Mouse (Mus musculus) right cerebral cortex, postnatal 36 days (tissue): ENCODE data around the gene Acta2.

ENCODE experiments used
- DNase-seq, 2 experiments: peaks; one replicate each; pipeline ENCODE4 v3.0.0; 2022; ENCODE audit warnings: low spot score in 2 of 2, mixed read lengths in 1 of 2

Gene Acta2

GRCm38 (mm10) chr19:34254880-34255681, at the start of gene Acta2:
Gene Acta2 (minus strand): TSS chr19:34255590.
- no peak for DNase-seq

DNA sequence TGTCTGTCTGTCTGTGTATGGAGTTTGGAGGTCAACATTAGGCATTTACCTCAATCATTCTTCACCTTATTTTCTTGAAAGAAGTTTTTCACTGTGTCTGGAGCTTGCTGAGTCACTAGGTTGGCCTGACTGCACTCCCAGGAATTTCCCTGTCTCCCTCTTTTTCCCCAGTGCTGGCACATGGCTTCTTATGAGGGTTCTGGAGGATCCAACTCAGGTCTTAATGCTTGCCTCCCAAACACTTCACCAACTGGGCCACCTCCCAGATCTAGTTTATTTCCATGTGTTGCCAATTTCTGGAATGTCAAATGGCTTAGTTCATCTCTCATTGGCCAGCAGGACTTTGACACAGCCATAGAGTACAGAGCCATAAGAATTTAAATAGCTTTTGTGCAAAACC, 49.5 kb upstream of the Acta2 start:
- DNase-seq: no peak

GRCm38 (mm10) chr19:34300430-34300829, 45.0 kb upstream of the Acta2 start:
- DNase-seq: no peak

DNA sequence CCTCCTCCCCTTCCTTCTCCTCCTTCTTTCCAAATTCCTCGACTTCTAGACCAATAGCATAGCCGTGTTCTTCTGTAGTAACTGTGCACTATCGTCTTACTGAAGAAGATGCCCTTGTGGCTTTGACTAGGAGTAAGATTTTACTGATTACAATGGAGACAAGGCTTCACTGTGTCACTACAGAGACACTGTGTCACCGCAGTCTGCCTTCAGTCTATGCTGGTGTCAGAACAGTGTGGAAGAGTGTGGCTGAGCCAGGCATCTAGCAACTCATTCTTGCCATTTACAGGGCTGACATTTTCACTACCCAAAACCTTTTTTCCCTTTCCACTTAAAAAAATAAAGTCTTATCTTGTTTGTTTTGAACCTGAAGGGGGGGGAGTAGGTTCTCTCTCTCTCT, 43.8 kb upstream of the Acta2 start:
- no peak for DNase-seq

DNA sequence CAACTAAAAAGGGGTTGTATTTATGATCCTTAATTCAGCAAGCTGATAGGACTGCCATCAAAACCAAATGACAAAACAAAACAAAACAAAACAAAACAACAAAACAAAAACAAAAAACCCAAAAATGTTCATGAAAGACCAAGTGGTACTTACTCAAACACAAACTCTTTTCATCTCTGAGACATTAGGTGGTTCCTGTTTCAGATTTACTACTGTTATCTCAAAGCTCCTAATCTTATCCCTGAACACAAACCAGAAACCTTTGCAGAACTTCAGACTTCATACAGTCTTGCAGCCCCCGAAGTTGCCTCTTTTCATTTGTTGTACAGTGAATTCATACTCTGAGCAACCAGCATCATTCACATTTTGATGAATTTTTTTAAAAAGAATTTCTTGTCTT, 43.1 kb upstream of the Acta2 start:
- no peak for DNase-seq

DNA sequence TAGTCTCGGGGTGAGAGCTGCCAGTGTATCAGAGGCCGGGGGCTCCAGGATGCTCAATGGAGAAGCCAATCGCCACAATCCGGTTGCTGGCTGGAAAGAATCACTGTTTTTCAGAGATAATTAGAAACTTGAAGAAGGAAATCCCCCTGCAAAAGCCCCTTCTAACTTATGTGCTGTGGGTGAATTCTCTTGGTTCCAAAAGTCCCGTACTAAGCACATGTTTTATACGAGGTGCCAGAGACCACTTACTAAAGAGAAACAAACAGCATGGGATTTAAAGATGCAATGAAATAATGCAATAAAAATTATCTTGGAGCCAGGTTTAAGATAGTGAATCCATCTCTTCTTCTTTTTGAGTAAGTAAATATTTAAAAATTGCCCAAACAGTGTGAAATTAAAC, 40.1 kb upstream of the Acta2 start:
- no peak for DNase-seq

GRCm38 (mm10) chr19:34293376-34293947, 38.1 kb upstream of the Acta2 start:
- no peak for DNase-seq

DNA sequence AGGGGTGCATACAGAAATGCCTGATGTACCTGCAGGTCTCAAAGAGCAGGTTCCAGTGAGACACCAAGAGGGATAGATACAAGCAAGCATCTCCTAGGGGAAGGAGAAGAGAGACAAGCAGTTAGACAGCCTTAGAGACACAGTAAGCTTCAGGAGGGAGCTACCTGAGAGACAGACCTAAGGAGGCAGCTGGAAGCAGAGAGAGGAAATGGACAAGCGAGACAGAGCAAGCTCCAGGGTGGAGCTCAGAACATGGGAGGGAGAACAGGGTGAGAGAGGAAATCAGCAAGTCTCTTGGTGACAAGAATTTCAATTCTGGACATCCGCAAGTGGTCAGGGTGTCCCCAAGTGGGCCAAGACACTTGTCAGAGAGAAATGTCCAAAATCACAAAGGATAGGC, 37.3 kb upstream of the Acta2 start:
- no peak for DNase-seq

GRCm38 (mm10) chr19:34291956-34292355, 36.6 kb upstream of the Acta2 start:
- DNase-seq: no peak

- no peak for DNase-seq
These were observed 36.0 kb upstream of the Acta2 start for GRCm38 (mm10) chr19:34291379-34291778.

GRCm38 (mm10) chr19:34290872-34291341, 35.5 kb upstream of the Acta2 start:
- no peak for DNase-seq

GRCm38 (mm10) chr19:34289948-34290789, 34.8 kb upstream of the Acta2 start, which contains the start of gene Fas:
Gene Fas (plus strand): TSS chr19:34290666.
- DNase-seq: peak; percentile 10 to 12

GRCm38 (mm10) chr19:34288696-34289095, 33.3 kb upstream of the Acta2 start:
- DNase-seq: no peak

DNA sequence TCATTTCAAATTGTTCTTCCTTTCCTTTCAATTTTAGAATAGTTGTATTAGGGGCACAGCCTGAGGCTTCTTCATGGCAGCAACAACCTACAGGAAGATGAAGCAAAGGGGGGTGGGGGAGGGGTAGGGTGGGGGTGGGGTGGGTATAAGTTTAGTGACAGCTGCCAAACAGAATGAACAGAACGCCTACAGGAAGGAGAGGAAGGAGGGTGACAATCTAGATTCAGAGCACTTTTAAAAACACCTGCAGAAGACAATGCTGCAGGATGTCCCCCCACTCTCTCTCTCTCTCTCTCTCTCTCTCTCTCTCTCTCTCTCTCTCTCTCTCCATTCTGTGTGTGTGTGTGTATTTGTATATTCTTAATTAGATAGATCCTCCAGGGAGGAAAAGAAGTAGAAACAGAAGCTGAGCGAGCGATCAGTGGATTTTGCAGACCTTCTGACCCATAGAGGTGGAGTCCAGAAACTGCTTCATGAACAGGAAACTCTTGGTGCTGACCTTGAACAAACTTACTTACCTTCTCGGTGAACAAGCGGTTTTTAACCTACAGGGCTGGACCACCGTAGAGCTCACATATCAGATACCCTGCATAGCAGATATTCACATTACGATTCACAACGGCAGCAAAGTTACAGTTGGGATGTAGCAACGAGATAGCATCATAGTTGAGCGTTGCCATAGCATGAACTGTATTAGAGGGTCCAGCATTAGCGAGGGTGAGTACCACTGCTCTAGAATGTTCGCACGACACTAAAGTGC, 32.4 kb upstream of the Acta2 start:
- DNase-seq: no peak

DNA sequence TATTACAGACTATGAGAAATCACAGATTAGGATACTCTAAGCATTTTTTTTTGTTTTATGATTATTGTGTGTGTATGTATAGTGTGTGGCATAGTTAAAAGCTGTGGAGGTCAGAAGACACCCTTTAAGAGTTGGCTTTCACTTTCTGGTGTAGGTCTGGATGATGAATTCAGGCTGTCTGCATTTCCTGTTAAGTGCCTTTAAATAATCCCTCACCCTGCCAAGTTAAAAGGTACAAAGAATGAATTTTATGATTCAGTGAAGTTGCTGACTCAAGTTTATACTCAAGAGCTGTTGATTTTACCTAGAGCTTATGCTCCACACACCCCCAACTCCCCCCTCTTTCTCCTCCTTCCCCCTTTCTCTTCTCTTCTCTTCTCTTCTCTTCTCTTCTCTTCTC, 31.8 kb upstream of the Acta2 start:
- no peak for DNase-seq

GRCm38 (mm10) chr19:34284826-34285225, 29.4 kb upstream of the Acta2 start:
- DNase-seq: no peak

GRCm38 (mm10) chr19:34284383-34284782, 29.0 kb upstream of the Acta2 start:
- no peak for DNase-seq

DNA sequence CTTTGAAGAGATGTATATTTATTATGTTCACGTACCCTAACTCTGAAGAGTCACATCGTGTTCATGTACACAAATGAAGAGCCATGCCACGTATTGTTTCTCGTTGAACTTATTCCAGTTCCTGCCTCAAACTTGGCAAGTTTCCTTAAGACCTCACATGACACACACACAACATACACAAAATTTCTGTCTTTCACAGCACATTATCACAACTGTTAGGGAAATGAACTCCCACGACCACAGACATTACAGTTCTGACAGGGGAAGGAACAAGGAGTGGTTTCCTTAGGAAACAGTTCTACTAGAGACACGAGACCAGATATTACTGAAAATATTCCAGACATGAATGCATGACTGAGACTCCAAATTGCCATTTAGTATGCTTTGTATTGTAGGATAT, 28.2 kb upstream of the Acta2 start:
- no peak for DNase-seq

GRCm38 (mm10) chr19:34278078-34278477, 22.7 kb upstream of the Acta2 start:
- no peak for DNase-seq

- no peak for DNase-seq
These were observed 17.7 kb upstream of the Acta2 start for GRCm38 (mm10) chr19:34273073-34273472.

DNA sequence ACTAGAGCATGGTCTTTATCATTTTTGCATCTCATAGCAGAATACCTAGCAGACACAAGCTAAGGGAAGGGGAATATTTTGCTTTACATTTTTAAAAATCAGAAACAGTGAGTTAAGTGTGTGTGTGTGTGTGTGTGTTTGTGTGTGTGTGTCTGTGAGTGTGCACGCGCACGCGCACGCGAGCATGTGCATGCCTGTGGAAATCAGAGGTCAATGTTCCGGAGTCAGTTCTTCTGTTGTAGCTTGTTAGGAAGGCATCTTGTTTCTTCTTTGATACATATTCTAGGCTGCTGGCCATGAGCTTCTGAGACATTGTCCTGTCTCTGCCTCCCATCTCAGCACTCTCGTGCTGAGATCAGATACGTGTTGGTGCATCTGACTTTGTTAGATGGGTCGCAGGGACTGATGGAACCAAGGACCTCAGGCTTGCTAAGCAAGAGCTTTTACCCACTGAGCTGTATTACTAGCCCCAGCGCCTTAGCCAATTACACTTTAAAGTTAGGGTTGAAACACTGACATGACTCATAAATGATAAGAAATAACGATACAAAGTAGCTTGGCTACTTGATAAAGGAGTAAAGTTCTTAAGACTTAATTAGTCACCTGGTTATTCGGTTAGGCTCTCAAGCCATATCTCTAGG, 15.6 kb upstream of the Acta2 start:
- no peak for DNase-seq
